Mouse (Mus musculus) adrenal gland, adult 18-20 months (tissue): ENCODE measurements around the gene BC035044. TPM values are rescaled to one million over a fixed set of nuclear protein-coding genes. Genes with fewer than 3 reads are reported as not detected.
"Not testable (repeated sequence)": the region's sequence is repeated elsewhere in the genome, so short reads cannot be mapped to it uniquely, and the experiment has no call there.

Experiments
- DNase-seq, 2 experiments: peaks; one replicate each; pipeline ENCODE4 v3.0.0; 2021 to 2022; ENCODE audit warnings: low spot score in 2 of 2
- long read RNA-seq, 2 experiments: library from polyadenylated mRNA; stranded (forward); transcript quantifications; one replicate each; pipeline ENCODE4 v2.0.0; 2021
- total RNA-seq, 2 experiments: library from RNA; stranded (reverse); gene quantifications; 1 replicate in 1 of 2; 2 replicates in 1 of 2; pipeline ENCODE4 v1.2.3; 2021

Gene BC035044
- total RNA-seq = under 1 TPM in 1 of 2 experiments, not detected in 1; 0.93 TPM
- long read RNA-seq, experiment 1 = 0 reads
- long read RNA-seq, experiment 2 = 0 reads

DNA sequence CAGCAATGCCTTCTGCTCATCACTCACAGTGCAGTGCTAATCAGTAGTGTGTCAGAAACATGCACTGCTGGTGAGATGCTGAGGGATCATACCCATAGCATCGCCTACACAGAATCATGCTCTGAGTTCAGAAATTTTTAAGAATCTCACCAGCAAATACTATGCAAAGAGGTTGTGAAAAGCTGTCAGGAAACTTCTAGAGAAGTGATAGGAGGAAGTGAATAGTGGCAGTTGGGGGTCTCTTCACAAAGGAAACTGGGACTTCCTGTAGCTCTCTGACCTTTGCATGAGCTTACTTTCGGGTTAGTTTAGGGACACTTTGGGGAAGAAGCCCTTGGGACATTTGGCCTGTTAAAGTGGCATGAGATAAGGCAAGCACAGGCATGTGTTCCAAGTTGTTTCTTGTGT lies at the start of gene BC035044:
TSS of gene BC035044 (minus strand) at position 179 of the 408 bp plus-strand sequence.
- DNase-seq = no peak

- DNase-seq = not testable (repeated sequence)
Observed at GRCm38 (mm10) chr6:128935889-128936665, 45.2 kb upstream of the BC035044 start.

GRCm38 (mm10) chr6:128934081-128934480 lies 43.2 kb upstream of the BC035044 start, which contains the start of gene Clec2g:
Gene Clec2g, plus strand, starts transcription at chr6:128934381.
- DNase-seq = not testable (repeated sequence)

DNA sequence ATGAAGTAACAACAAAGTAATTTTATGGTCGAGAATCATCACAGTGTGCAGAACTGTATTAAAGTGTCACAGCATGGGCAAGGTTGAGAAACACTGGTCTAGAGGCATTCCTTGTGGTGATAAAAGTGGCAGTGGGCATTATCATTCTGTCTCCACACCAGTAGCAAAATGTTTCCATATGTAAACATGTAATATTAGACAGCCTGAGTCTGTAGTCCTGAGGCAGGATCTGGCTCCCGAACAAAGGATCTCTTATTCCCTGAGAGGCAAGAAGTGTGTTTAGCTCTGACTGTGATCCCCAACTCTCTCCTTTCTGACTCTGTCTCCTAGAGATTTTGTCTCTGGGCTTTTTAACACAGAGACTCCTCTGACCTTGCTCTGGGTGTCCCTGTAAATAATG lies 42.1 kb upstream of the BC035044 start:
- no peak for DNase-seq

- no peak for DNase-seq
Observed at GRCm38 (mm10) chr6:128917322-128917721, 26.4 kb upstream of the BC035044 start.

- DNase-seq = no peak
Observed at GRCm38 (mm10) chr6:128913598-128914254, 22.8 kb upstream of the BC035044 start.

DNA sequence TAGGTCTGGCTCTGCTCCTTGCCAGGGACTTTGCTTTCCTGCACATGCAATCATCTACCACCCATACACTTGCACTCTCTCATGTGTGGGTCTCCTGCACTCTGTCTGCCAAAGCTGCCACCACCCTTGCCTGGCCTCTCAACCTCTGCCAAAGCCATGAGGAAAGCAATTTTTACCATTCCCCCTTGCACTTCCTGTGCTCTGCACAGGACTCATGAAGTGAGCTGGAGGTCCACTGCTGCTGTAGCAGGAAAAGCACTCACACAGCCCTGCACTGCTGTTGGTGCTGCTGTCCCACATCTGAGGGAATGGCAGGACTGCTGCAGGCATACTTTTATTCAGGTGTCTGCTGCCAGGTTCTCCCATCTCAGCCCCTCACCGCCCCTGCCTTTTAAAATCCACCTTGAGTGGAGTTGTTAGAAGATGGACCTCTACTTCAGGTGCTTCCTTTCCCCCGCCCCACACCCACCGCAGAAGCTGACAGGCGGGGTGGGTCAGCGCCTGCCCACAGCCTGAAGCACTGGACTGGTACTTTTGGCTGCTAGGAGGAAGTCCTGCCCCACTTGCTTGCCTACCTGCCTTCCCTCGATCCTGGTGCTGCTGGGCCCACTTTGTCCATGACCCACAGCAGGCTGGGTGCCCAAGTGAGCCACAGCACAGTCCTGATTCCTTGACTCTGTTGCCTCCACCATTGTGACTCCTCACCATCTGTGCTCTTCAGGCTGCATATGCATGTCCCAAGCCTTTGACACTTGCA lies 10.0 kb upstream of the BC035044 start:
- not testable (repeated sequence) for DNase-seq

DNA sequence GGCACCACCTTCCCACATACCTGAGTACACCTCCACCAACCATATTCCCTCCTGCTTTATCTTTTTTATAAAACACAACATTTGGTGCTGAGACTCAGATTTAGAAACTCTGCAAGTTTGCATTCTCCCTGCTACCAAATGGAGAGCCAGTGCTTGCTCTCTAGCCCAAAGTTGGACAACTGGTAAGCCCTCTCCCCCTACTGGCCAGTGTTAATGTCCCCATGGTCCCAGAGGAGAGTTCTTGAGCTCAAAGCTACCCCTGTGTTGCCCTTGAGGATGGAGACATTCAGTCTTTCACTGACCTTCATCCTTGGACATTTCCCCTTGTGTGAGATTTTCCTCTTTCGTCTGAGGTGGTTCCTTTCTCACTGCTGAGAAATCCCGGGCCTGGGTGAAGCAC lies 9.1 kb upstream of the BC035044 start:
- DNase-seq = no peak

GRCm38 (mm10) chr6:128895404-128896001 lies 4.6 kb upstream of the BC035044 start:
- DNase-seq = no peak

DNA sequence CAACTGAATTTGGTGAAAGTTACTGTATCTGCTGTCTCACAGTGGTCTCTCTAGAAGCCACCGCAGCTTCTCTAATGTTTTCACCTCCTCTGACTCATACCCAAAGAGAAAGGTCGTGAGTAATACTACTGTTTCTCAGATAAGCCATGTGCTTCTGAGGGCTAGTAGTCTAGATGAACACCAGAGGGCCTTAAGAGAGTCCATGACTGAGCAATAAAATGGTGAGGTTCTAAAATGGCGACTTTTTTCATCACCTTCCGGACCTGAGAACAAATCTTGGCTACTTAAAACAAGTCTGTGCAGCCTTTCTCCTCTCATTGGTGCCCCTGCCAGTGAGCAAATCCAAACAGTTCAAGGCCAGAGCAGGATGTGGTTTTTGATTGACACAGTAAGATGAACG lies 2.1 kb downstream of the BC035044 start:
- no peak for DNase-seq

DNA sequence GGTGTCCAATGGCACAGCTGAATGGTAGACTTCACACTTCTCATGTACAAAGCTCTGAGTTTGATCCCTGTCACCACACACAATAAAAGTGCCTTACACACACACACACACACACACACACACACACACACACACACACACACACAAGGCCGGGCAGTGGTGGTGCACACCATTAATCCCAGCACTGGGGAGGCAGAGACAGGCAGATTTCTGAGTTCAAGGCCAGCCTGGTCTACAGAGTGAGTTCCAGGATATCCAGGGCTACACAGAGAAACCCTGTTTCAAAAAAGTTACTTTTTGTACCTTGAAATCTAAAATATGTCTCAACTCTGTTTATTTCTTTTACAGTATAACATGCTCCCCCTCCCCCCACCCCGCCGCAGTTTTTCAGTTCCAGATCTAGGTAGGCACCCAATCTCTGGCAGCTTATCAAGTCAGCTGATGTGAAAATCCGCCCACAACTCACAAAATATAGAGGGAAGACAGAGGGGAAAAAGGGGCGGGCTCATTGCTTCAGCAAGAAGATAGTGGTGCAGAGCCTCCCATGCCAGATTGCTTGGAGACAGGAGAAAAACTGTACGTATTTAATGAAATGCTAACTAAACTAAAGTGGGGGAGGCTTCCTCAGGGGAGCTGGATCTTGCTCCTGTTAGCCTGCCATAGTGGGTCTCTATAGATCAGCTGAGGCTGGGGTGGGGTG lies 3.7 kb downstream of the BC035044 start, which contains the start of gene Clec2i:
TSS of gene Clec2i (plus strand) at position 498 of the 700 bp plus-strand sequence.
- DNase-seq = not testable (repeated sequence)

- DNase-seq = no peak
Observed at GRCm38 (mm10) chr6:128871910-128872610, 18.9 kb downstream of the BC035044 start.

DNA sequence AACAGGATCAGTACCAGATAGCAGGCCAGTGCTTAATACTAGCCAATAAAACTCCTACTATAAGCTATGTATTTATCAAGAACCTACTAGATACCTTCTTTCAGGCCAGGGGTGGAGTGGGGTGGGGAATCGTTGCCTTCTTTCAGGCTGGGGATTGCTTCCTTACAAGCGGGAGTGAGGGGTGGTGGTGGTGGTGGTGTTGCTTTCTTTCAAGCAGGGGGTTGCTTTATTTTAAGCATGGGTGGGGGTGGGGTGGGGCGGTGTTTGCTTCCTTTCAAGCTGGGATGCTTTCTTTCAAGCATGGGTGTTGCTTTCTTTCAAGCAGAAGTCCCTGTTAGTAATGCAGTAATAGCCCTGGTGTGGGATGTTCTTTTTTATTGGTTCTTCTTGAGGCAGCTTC lies 22.1 kb downstream of the BC035044 start:
- DNase-seq = no peak

GRCm38 (mm10) chr6:128857976-128858375 lies 33.0 kb downstream of the BC035044 start:
- no peak for DNase-seq

DNA sequence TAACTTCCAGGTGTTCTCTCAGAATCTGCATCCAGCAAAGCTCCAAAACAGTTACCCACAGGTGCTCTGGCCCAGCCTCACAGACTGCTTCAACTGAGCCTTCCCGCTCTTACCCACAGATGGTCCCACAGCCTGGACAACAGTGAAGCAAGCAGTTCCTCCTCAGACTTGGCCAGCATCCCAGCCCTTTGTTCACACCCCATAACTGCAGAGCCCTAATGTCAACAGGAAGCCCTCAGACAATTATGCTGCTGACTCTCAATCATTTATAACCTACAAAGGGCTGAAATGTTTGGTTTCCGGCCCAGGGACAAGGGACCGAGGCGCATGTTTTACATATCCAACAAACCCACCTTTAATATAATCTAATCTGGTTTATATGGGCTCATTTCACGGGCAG lies 34.7 kb downstream of the BC035044 start:
- DNase-seq = peak in 1 of 2 experiments; percentile 55

DNA sequence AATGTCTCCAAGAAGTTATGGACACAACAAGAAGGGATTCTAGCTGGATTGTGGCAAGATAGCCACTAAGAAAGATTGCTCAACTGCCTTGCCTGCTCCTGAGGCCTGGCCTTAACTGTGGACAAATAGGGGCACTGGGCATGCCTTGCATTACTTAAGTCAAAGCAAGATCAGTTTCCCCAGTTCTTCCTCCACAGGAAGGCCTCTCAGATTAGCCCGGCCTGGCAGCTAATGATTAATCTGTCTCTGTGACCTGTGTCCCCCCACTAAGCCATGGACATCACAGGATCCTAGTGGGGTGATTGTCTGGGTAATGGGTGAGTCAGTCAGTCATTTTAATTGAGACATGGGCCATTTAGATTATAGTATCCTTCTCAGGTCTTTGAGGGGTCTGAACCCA lies 35.4 kb downstream of the BC035044 start:
- DNase-seq = no peak

GRCm38 (mm10) chr6:128854895-128855294 lies 36.0 kb downstream of the BC035044 start:
- DNase-seq = no peak

DNA sequence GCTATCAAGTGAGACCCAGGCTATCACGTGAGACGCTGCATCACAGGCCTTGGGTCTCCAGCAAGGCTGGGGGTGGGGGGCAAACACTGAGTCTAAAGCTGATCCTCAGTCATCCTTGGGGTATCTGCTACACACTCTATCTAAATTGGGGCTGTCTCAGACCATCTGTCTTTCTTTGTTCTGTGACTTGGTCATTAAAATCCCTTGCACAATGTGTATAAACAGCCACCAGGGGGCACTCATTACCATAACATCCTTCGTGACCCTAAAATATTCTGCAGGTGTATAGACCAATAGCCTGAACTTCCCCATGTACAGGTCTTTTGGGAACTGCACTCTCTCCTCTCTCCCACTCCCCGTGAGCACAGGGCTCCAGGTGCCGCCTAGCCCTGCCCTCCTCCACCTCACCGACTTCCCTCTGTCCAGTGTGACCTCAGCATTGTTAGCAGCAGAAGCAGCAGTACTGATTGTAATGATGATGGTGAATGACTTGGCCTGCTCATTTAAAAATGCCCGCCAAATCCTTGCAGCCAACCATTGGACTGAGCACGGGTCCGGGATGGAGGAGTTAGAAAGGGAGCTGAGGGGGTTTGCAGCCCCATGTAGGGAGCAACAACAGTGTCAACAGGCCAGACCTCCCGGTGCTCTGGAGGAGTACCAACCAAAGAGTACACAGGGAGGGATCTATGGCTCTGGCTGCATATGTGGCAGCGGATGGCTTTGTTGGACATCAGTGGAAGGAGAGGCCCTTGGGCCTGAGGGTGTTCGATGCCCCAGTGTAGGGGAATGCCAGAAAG lies 36.7 kb downstream of the BC035044 start:
- DNase-seq = peak; percentile 65 to 67

DNA sequence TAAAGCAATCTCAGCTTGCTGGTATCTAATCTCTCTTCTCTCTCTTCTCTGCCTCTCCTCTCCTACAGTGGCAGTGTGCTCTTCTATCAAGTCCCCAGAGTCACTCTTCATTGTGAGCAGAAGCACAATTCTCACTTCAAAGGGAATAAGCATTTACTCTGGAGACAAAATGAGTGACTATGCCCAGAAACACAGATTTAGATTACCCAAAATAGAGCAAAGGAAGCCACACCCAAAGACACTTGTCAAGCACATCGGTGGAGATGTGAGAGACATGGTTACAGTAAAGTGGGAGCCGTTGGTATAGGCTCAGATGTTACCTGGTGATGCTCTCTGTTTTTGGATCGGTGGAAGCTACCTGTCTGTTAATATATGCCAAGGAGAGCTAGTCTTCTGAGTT lies 38.2 kb downstream of the BC035044 start:
- DNase-seq = no peak
